Mouse (Mus musculus): ENCODE data around the gene Dmrta2.

DNA sequence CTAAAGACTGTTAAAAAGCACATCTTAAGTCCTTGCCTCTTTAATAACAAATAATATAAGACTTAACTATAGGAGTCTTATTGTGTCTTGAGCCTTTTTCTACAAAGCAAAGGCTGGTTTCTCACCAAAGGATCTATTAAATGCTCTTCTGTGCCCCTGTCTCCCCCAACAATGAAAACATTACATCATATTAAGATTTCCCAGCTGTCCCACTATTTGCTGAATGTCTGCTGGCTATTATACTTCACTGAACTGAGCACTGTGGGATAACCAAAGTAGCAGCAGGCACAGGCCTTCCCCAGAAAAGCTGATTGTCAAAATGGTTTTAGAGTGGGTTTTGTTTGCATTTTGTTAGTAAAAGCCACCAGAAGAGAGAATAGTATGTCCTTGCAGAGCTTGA is 38.6 kb upstream of the Dmrta2 start:
- TF ChIP-seq EP300 (IDR thresholded peaks at IDR 0.05; ENCODE audit: low read depth) (no peak), CTCF (IDR thresholded peaks at IDR 0.05; ENCODE audit: low read depth) (no peak)

Measured in liver, embryonic 14.5 days (tissue).